8 mouse cellular contexts compared by ENCODE assay signal in genomic region chr17:32165266-32165802, GRCm38 (mm10). TPM values are rescaled to one million over a fixed set of nuclear protein-coding genes. Genes with fewer than 3 reads are reported as not detected.
A peak's percentile ranks its signal among the peaks of the same experiment; 100 is the strongest.
DNase-seq lines count a peak whose midpoint lies in the region; ATAC-seq and TF ChIP-seq lines count a peak whose summit lies in the region.

No protein-coding gene starts in this region.

- 7% methylated on average over 9 of the region's 9 CpGs for WGBS in heart, embryonic 16.5 days
- WGBS in liver, embryonic 16.5 days (ENCODE audit: insufficient replicate concordance), result 13% methylated on average over 8 of the region's 9 CpGs
- 10% methylated on average over 9 of the region's 9 CpGs for WGBS in stomach, embryonic 15.5 days
- WGBS in cerebellum, adult 2 months, result 14% methylated on average over 9 of the region's 9 CpGs

- DNase-seq in spleen, postnatal 36 days (ENCODE audit: low spot score in 2 of 2), result no peak
- DNase-seq in cerebellum, adult 2 months, result no peak
- no peak for DNase-seq in spleen, postnatal 10 days (ENCODE audit: low spot score in 2 of 2)

- H3K9me3 ChIP-seq in megakaryocyte, embryonic 14.5 days, result no peaks in the 10 kb centered on the region
- no peaks in the 10 kb centered on the region for H3K9me3 ChIP-seq in heart, embryonic 16.5 days (replicated peaks; ENCODE audit: control insufficient read depth, low read length)
- no peaks in the 10 kb centered on the region for H3K9me3 ChIP-seq in liver, embryonic 16.5 days (replicated peaks; ENCODE audit: control insufficient read depth, low read length)
- H3K9me3 ChIP-seq in stomach, embryonic 15.5 days, result no peaks in the 10 kb centered on the region

- peak overlapping the region; percentile 75 for H3K27ac ChIP-seq in heart, embryonic 16.5 days (ENCODE audit: low read length)
- no peak overlapping the region for H3K27ac ChIP-seq in liver, embryonic 16.5 days (ENCODE audit: low read length)
- peak overlapping the region; percentile 93 for H3K27ac ChIP-seq in stomach, embryonic 15.5 days
- no peak overlapping the region for H3K27ac ChIP-seq in cerebellum, adult 2 months (ENCODE audit: insufficient read depth, low read length)

- H3K4me1 ChIP-seq in megakaryocyte, embryonic 14.5 days, result peaks cover 67% of the 10 kb centered on the region
- H3K4me1 ChIP-seq in heart, embryonic 16.5 days (ENCODE audit: control insufficient read depth, insufficient read depth, low read length), result peaks cover 20% of the 10 kb centered on the region
- peaks cover 25% of the 10 kb centered on the region for H3K4me1 ChIP-seq in liver, embryonic 16.5 days (ENCODE audit: control insufficient read depth, low read depth, low read length)
- H3K4me1 ChIP-seq in stomach, embryonic 15.5 days, result peaks cover 43% of the 10 kb centered on the region
- H3K4me1 ChIP-seq in cerebellum, adult 2 months (ENCODE audit: control insufficient read depth, insufficient read depth, low read length), result peaks cover 6% of the 10 kb centered on the region

- peak overlapping the region; percentile 78 for H3K9ac ChIP-seq in heart, embryonic 16.5 days (ENCODE audit: low read length)
- H3K9ac ChIP-seq in liver, embryonic 16.5 days (ENCODE audit: low read depth, low read length), result no peak overlapping the region
- peak overlapping the region; percentile 73; the same call in 1 of the 2 replicates for H3K9ac ChIP-seq in stomach, embryonic 15.5 days

- H3K4me3 ChIP-seq in megakaryocyte, embryonic 14.5 days (replicated peaks), result peak overlapping the region; percentile 66
- H3K4me3 ChIP-seq in heart, embryonic 16.5 days (ENCODE audit: low read length), result peak overlapping the region; percentile 67
- H3K4me3 ChIP-seq in liver, embryonic 16.5 days (ENCODE audit: low read depth, low read length), result peak overlapping the region; percentile 50; the same call in 1 of the 2 replicates
- H3K4me3 ChIP-seq in stomach, embryonic 15.5 days (replicated peaks), result peak overlapping the region; percentile 78
- no peak overlapping the region for H3K4me3 ChIP-seq in cerebellum, adult 2 months (replicated peaks; ENCODE audit: insufficient read depth, low read depth, low read length)

- TF ChIP-seq CTCF in cerebellum, adult 2 months (IDR thresholded peaks at IDR 0.05; ENCODE audit: borderline replicate concordance, insufficient read depth, low read depth, low read length), result no peak

- H3K36me3 ChIP-seq in megakaryocyte, embryonic 14.5 days (replicated peaks; ENCODE audit: low read length), result no peaks in the 10 kb centered on the region
- H3K36me3 ChIP-seq in heart, embryonic 16.5 days (ENCODE audit: control insufficient read depth, insufficient read depth), result no peaks in the 10 kb centered on the region
- no peaks in the 10 kb centered on the region for H3K36me3 ChIP-seq in liver, embryonic 16.5 days (ENCODE audit: control insufficient read depth, insufficient read depth)
- no peaks in the 10 kb centered on the region for H3K36me3 ChIP-seq in stomach, embryonic 15.5 days

- no peak for ATAC-seq in megakaryocyte, adult 5-6 weeks (ENCODE audit: poor library complexity, severe bottlenecking)
- peak; percentile 49 for ATAC-seq in heart, embryonic 16.5 days (replicated peaks; ENCODE audit: extremely low read depth, insufficient read depth, low FRiP score)
- no peak for ATAC-seq in liver, embryonic 16.5 days (ENCODE audit: low read depth)
- ATAC-seq in stomach, embryonic 15.5 days (ENCODE audit: insufficient read depth, low FRiP score, low read depth), result peak; percentile 11; the same call in 1 of the 2 replicates

- no peak for TF ChIP-seq POLR2A in cerebellum, adult 2 months (IDR thresholded peaks at IDR 0.05; ENCODE audit: borderline replicate concordance, insufficient read depth, low read length)

- peak overlapping the region; percentile 87 for H3K4me2 ChIP-seq in heart, embryonic 16.5 days (ENCODE audit: low read depth, low read length)
- H3K4me2 ChIP-seq in liver, embryonic 16.5 days (ENCODE audit: low read depth, low read length), result peak overlapping the region; percentile 74
- H3K4me2 ChIP-seq in stomach, embryonic 15.5 days, result peak overlapping the region; percentile 86

- peaks cover 82% of the 10 kb centered on the region for H3K27me3 ChIP-seq in megakaryocyte, embryonic 14.5 days (replicated peaks)
- no peaks in the 10 kb centered on the region; the same call in 1 of the 2 replicates for H3K27me3 ChIP-seq in heart, embryonic 16.5 days (ENCODE audit: control insufficient read depth, insufficient read depth, low read length)
- H3K27me3 ChIP-seq in liver, embryonic 16.5 days (ENCODE audit: control insufficient read depth, insufficient read depth, low read depth, low read length), result peaks cover 73% of the 10 kb centered on the region
- no peaks in the 10 kb centered on the region for H3K27me3 ChIP-seq in stomach, embryonic 15.5 days (replicated peaks)
- peaks cover 8% of the 10 kb centered on the region; the same call in 1 of the 2 replicates for H3K27me3 ChIP-seq in cerebellum, adult 2 months (ENCODE audit: control insufficient read depth, insufficient read depth, low read length)

RNA-seq across cellular contexts. Expression of gene Notch3, which starts 1.3 kb away (rescaled TPM):
- 0.23 and 1.4 TPM in 2 replicates for polyA plus RNA-seq in megakaryocyte, embryonic 14.5 days (2012; ENCODE audit: insufficient read depth, low replicate concordance)
- total RNA-seq in megakaryocyte, adult 5-6 weeks (2015), result 0.18 TPM in 1 of 2 replicates, not detected in the other
- 0.04 and 0.08 TPM in 2 replicates for total RNA-seq in megakaryocyte, adult 5-6 weeks (2017)
- 8.6 and 8.9 TPM in 2 replicates for polyA plus RNA-seq in heart, embryonic 16.5 days (2015; fragmentation: Nextera tagmentation; extraction: Ambion mirVana)
- 0.42 and 0.73 TPM in 2 replicates for polyA plus RNA-seq in liver, embryonic 16.5 days (2015; fragmentation: Nextera tagmentation; extraction: Ambion mirVana)
- 13.1 and 14.2 TPM in 2 replicates for polyA plus RNA-seq in stomach, embryonic 15.5 days (2015; fragmentation: Nextera tagmentation; extraction: Ambion mirVana)
- 9.5 and 11.0 TPM in 2 replicates for polyA plus RNA-seq in cerebellum, adult 2 months (2012; rRNA removed)

RNA-seq across cellular contexts. Expression of gene Ephx3, which starts 24.0 kb away (rescaled TPM):
- polyA plus RNA-seq in megakaryocyte, embryonic 14.5 days (2012; ENCODE audit: insufficient read depth, low replicate concordance), result not detected in 2 replicates
- 0.07 and 0.23 TPM in 2 replicates for total RNA-seq in megakaryocyte, adult 5-6 weeks (2015)
- 0.20 TPM in 1 of 2 replicates, not detected in the other for total RNA-seq in megakaryocyte, adult 5-6 weeks (2017)
- 0.20 and 0.85 TPM in 2 replicates for polyA plus RNA-seq in heart, embryonic 16.5 days (2015; fragmentation: Nextera tagmentation; extraction: Ambion mirVana)
- not detected in 2 replicates for polyA plus RNA-seq in liver, embryonic 16.5 days (2015; fragmentation: Nextera tagmentation; extraction: Ambion mirVana)
- polyA plus RNA-seq in stomach, embryonic 15.5 days (2015; fragmentation: Nextera tagmentation; extraction: Ambion mirVana), result 1.5 and 5.0 TPM in 2 replicates
- 0.97 and 1.3 TPM in 2 replicates for polyA plus RNA-seq in cerebellum, adult 2 months (2012; rRNA removed)

Comparison
In these comparisons a context has a peak if more than half of its experiments do, and no peak if none do; other contexts are left out.
1. ATAC-seq: peak in heart, embryonic 16.5 days (single experiment) and stomach, embryonic 15.5 days (single experiment); none in megakaryocyte, adult 5-6 weeks (single experiment) and liver, embryonic 16.5 days (single experiment).
2. H3K27ac ChIP-seq: peak in heart, embryonic 16.5 days (single experiment) and stomach, embryonic 15.5 days (single experiment); none in liver, embryonic 16.5 days (single experiment) and cerebellum, adult 2 months (single experiment).
3. Peak in every context shown above with its lines, with median percentiles within 50 percentile points of each other: H3K4me2 ChIP-seq.